Mouse (Mus musculus) gastrocnemius, postnatal 25 days (tissue): ENCODE results near the gene Gdpd5. TPM values are rescaled to one million over a fixed set of nuclear protein-coding genes. Genes with fewer than 3 reads are reported as not detected.
A peak's percentile ranks its signal among the peaks of the same experiment; 100 is the strongest.
"Not testable (repeated sequence)": the region's sequence is repeated elsewhere in the genome, so short reads cannot be mapped to it uniquely, and the experiment has no call there.

ENCODE experiments used
- DNase-seq: peaks from one replicate; pipeline ENCODE4 v3.0.0; 2022
- total RNA-seq, 2 experiments: library from RNA; stranded (reverse); gene quantifications; 1 replicate in 1 of 2; 2 replicates in 1 of 2; pipeline ENCODE4 v1.2.3; 2021

Gene Gdpd5
- total RNA-seq, 2 experiments from 2014 or later: 2.6 to 3.0 TPM

GRCm38 (mm10) chr7:99475562-99475911 lies 94.3 kb downstream of the Gdpd5 start:
- DNase-seq: no peak

DNA sequence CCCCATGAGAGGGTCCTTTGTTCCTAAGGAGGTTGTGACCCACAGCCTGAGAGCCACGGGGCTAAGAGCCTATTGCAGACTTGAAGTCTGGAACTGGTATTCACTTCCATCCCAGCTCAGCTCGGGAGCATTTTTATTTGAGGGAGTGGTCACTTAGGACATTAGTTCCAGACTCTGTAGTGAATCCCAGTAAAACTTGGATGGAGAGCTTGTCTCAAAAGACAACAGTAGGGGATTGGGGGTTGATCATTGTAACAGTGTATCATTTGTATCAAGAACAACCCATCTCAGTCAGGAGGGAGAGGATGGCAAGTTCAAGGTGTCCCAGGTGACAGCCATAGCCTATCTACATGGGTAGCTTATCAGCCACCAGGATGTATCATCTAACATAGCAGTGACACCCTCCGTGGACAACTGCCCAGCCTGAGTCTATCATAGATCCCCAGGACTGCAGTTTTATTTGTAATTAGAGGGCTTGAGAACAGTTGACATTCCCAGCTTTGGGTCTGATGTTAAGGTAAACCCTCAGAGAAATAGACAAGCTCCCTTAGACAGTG lies 95.4 kb downstream of the Gdpd5 start:
- DNase-seq: no peak

DNA sequence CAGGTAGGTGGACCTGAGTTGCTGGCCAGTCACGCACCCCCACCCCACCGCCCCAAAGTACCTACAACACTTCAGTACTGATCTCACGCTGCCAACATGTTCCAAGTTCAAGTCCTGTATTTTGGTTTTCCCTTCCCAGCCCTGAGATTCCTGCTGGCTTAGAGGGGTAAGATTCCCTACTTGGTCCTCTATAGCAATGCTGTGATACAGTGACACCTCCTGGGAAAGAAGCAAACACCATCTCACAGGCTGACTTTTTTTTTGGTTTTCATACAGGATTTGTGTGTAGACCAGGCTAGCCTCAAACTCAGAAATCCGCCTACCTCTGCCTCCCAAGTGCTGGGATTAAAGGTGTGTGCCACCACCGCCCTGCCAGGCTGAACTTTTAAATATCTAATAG lies 96.0 kb downstream of the Gdpd5 start:
- DNase-seq: no peak

DNA sequence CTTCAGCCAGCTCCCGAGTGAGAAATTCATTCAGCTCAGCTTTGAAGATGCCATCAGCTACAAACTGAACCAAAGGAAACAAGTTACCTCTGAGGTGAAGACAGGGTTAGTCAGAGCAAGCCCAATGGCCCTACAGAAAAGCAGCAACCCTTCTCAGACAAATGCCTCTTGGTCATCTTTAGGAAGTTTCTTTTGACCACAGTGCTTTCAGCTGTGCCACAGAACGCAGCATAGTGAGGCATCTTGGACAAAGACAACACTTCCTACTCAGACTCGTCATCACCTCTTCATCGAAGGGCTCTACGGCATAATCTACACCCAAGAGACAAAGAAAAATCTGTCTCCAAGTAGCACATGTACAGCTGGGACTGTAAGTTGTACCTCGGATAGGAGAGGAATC lies 101.4 kb downstream of the Gdpd5 start:
- no peak for DNase-seq

DNA sequence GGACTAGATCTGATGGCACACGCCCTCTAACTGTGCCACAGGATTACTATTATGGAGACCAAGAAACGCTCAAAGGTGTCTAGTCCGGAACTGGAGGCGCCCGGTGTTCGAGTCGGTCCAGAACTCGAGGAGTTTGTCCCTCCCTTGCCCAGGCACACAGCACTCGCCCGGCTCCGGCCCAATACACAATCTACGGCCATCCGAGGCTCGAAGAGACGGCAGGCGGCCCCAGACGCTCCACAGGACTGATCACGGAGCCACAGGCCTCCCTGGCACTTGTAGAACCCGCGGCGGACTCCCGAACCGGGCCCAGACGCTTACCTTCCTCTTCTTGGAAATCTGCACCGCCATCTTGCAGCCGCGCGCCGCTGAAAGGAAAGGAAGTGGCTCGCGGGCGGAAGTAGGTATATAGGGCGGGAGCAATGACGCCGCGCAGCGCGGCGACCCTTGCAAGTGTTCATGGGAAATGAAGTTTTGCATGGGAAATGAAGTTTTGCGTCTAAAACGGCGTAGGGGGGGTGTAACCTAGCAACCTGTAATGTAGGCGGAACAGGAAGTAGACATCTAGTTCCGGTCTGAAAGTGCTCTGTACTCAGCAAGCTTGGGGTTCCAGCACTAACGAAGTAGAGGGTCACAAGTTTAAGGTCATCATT lies 102.2 kb downstream of the Gdpd5 start, which contains the start of gene Rps3:
Gene Rps3 (minus strand): TSS at position 468 of the 653 bp plus-strand sequence.
- peak; percentile 91 for DNase-seq

GRCm38 (mm10) chr7:99483924-99484319 lies 102.7 kb downstream of the Gdpd5 start:
- DNase-seq: no peak

- no peak for DNase-seq
These were observed 103.5 kb downstream of the Gdpd5 start for GRCm38 (mm10) chr7:99484679-99485078.

GRCm38 (mm10) chr7:99489708-99490107 lies 108.5 kb downstream of the Gdpd5 start:
- DNase-seq: no peak

GRCm38 (mm10) chr7:99499128-99499527 lies 117.9 kb downstream of the Gdpd5 start:
- no peak for DNase-seq

- DNase-seq: peak; percentile 70
These were observed 119.0 kb downstream of the Gdpd5 start for GRCm38 (mm10) chr7:99500201-99500600.

DNA sequence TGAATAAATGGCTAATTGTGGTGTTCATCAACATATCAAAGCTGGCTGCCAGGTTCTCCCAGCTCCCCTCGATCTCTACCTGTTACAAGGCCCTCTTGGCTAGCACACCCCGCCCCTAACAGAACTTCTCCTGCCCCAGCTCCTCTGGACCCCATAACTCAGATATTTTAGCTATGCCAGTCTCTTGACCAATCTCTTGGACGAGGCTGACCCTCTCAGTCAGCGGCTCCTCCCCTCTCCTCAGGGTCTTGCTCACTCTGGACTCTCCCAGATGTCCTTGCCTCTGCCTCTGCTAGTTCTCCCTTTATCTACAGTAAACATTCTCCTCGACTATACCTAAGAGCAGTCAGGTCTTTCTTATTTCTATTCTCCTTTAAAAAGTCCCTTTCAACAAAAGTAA lies 119.4 kb downstream of the Gdpd5 start:
- DNase-seq: no peak

DNA sequence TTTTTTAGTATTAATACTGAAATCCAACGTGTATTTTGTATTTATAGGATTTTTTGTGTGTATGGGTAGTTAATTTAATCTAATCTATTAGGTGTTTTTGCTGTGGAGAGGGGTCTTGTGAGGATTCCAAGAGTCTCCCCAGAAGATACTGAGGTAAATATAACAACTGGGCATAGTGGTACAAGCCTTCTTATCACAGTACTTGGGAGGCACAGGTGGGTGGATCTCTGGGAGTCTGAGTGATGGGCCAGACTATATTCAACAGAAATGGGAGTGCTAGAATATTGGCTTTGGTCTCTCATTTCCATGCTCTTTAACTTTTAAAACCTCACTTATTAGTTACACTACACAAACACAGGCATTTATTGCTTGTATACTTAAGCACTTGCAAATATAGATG lies 119.9 kb downstream of the Gdpd5 start:
- no peak for DNase-seq

DNA sequence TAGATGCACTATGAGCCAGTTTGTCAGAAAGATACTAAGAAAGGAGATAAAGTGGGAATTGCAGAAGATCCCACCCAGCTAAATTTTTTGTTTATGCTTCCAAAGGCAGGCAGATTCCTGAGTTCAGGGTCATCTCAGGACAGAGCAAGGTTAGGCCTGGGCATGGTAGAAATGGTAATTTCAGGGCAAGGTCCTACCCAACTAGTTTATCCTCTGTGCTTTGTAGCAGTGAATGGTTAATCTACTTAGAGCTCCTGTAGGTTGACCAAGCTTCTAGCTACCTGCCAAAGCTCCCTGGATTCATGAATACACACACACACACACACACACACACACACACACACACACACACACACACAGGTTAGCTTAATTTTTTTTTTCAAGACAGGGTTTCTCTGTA lies 123.3 kb downstream of the Gdpd5 start:
- no peak for DNase-seq

DNA sequence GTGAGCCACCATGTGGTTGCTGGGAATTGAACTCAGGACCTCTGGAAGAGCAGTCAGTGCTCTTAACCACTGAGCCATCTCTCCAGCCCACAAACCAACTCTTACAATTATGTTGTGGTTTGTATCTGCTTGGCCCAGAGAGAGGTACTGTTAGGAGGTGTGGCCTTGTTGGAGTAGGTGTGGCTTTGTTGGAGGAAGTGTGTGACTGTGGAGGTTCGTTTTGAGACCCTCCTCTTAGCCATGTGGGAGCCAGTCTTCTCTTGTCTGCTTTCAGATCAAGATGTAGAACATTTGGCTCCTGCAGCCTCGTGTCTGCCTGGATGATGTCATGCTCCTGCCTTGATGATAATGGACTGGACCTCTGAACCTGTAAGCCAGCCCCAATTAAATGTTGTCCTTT lies 127.0 kb downstream of the Gdpd5 start:
- DNase-seq: not testable (repeated sequence)

DNA sequence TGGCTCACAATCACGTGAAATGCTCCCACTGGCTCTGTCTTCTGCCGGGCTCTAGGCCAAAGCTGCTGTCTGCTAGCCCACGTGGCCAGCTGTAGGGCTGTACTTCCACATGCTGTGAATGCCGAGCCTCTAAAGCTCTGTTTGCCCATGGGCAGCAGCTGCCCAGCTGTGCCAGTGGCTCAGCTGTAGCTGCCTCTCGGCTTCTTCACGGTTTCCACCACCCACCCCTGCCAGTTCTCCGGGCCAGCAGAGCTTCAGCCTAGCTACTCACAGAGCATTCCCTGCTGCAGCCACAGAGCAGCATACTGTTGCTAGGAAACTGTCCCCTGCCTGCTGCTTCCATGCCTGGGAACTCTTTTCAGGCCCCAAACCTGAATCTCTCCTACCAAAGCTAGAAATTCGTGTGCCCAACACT lies 128.9 kb downstream of the Gdpd5 start:
- DNase-seq: peak; percentile 37

Other genes starting within 250 kb of the Gdpd5 start
- 10 to 100 TPM in 1 of 2 experiments, 1 to 10 TPM in 1; 9.1 to 10.8 TPM for gene Uvrag, start 240.3 kb upstream of the Gdpd5 start, total RNA-seq
- gene Dgat2, start 198.7 kb upstream of the Gdpd5 start, total RNA-seq: 10 to 100 TPM; 34.1 to 57.3 TPM
- gene Mogat2, start 142.8 kb upstream of the Gdpd5 start, total RNA-seq: not detected
- 1 to 10 TPM; 3.1 to 3.4 TPM for gene Map6, start 114.0 kb upstream of the Gdpd5 start, total RNA-seq
- gene Serpinh1, start 28.2 kb upstream of the Gdpd5 start, total RNA-seq: 100 to 1,000 TPM; 123 to 166 TPM
- not detected for gene Klhl35, start 84.6 kb downstream of the Gdpd5 start, total RNA-seq
- 100 to 1,000 TPM; 239 to 240 TPM for gene Rps3, start 102.3 kb downstream of the Gdpd5 start, total RNA-seq
- 10 to 100 TPM; 12.4 to 15.6 TPM for gene Arrb1, start 154.1 kb downstream of the Gdpd5 start, total RNA-seq
- gene Tpbgl, start 245.7 kb downstream of the Gdpd5 start, total RNA-seq: 10 to 100 TPM; 42.5 to 46.1 TPM